Mouse (Mus musculus) adrenal gland, postnatal 25 days (tissue): ENCODE data around the gene Matn1. TPM values are rescaled to one million over a fixed set of nuclear protein-coding genes. Genes with fewer than 3 reads are reported as not detected.

Source experiments
- DNase-seq: peaks from one replicate; pipeline ENCODE4 v3.0.0; 2021; ENCODE audit warnings: mixed read lengths
- total RNA-seq: library from RNA; stranded (reverse); gene quantifications from 2 replicates; pipeline ENCODE4 v1.2.3, GENCODE M21; 2021

The Matn1 gene
- total RNA-seq, 1 experiment from 2014 or later: not detected

GRCm38 (mm10) chr4:130917564-130917963, 26.6 kb upstream of the Matn1 start:
- DNase-seq: no peak

GRCm38 (mm10) chr4:130918805-130919749, 25.1 kb upstream of the Matn1 start:
- no peak for DNase-seq

- DNase-seq: no peak
Observed at GRCm38 (mm10) chr4:130919750-130920356, 24.3 kb upstream of the Matn1 start.

- no peak for DNase-seq
Observed at GRCm38 (mm10) chr4:130920951-130921693, 23.1 kb upstream of the Matn1 start.

- DNase-seq: no peak
Observed at GRCm38 (mm10) chr4:130921986-130922385, 22.2 kb upstream of the Matn1 start.

- no peak for DNase-seq
Observed at GRCm38 (mm10) chr4:130926274-130926673, 17.9 kb upstream of the Matn1 start.

- no peak for DNase-seq
Observed at GRCm38 (mm10) chr4:130927821-130928220, 16.4 kb upstream of the Matn1 start.

- no peak for DNase-seq
Observed at GRCm38 (mm10) chr4:130942644-130943043, 1.5 kb upstream of the Matn1 start.

- no peak for DNase-seq
Observed at GRCm38 (mm10) chr4:130944779-130945178, 594 bp downstream of the Matn1 start.

GRCm38 (mm10) chr4:130947094-130947647, 3.0 kb downstream of the Matn1 start:
- DNase-seq: no peak

- DNase-seq: no peak
Observed at GRCm38 (mm10) chr4:130949821-130950384, 5.7 kb downstream of the Matn1 start.

- no peak for DNase-seq
Observed at GRCm38 (mm10) chr4:130952531-130952930, 8.3 kb downstream of the Matn1 start.

GRCm38 (mm10) chr4:130957156-130957555, 13.0 kb downstream of the Matn1 start:
- no peak for DNase-seq

- no peak for DNase-seq
Observed at GRCm38 (mm10) chr4:130958812-130959211, 14.6 kb downstream of the Matn1 start.

- no peak for DNase-seq
Observed at GRCm38 (mm10) chr4:130959678-130960077, 15.5 kb downstream of the Matn1 start.

- peak; percentile 88 for DNase-seq
Observed at GRCm38 (mm10) chr4:130960118-130960734, 16.0 kb downstream of the Matn1 start.

- no peak for DNase-seq
Observed at GRCm38 (mm10) chr4:130971278-130971677, 27.1 kb downstream of the Matn1 start.

GRCm38 (mm10) chr4:130972421-130972829, 28.2 kb downstream of the Matn1 start:
- DNase-seq: peak; percentile 16

- no peak for DNase-seq
Observed at GRCm38 (mm10) chr4:130973332-130974263, 29.4 kb downstream of the Matn1 start.

- no peak for DNase-seq
Observed at GRCm38 (mm10) chr4:130978981-130979380, 34.8 kb downstream of the Matn1 start.
